Mouse (Mus musculus): ENCODE measurements at regions not wholly inside any gene's neighbourhood (a gene's known extent, or its start where the extent isn't known, plus 50 kb on each side); places are given as distances from the start of the nearest gene placed in this dataset.
"Not testable (repeated sequence)": the region's sequence is repeated elsewhere in the genome, so short reads cannot be mapped to it uniquely, and the experiment has no call there.

DNA sequence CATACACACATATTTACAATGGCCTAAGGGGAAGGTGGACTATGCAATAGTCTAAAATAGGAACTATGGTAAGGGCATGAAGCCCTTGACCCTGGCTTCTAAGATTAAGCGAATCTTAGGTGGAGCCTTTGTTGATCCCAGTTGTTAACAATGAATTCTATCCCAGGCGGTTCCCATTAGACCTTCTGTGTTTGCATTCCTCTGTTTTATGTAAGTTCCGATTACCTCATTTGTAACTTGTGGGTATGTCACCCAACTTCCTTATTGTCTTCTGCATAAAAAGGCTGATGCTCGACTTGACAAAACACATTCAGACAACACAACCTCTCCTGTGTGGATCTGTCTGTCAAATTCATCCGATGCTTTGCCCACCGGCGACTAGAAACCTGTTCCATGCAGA is 335.6 kb downstream of the Gm11232 start:
- not testable (repeated sequence) for DNase-seq (ENCODE audit: low spot score in 2 of 2)

DNA sequence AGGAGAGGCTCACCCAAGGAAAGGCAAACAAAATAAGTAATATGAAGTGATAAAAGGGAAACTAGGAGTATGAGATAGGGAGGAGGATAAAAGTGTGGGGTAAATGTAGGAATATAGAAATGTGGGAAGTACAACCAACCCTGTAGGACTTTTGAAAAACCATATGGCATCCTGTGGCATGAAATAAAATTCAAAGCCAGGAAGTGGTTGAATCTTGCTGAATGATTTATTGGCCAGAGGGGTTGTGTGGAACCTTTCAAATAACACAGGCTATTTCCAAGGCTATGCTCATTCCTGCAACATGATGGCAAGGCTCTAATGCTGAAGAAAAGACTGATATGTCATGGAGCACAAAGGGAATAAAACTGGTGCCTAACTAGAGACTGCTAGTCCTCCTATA is 347.9 kb downstream of the Gm11232 start:
- no peak for DNase-seq (ENCODE audit: low spot score in 2 of 2)

DNA sequence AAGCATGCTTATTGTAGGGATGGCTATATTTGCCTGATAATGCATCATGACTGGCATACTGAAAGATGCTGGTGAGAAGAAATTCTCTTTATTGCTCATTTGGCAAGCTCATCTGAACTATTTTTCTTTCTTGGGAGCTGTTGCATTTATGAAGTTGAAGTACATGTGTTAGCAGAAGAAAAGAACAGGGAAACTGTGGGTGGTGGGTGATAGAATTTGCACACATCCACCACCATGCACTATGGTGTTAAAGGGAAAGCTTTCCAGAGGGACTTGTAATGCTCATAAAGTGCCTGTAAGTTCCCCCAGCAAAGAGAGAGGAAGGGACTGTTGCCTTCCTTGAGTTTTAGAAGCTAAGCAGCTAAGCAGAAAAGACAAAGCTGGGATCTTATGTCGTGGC is 367.3 kb downstream of the Gm11232 start:
- DNase-seq (ENCODE audit: low spot score in 2 of 2) = peak in 1 of 2 experiments; percentile 10

DNA sequence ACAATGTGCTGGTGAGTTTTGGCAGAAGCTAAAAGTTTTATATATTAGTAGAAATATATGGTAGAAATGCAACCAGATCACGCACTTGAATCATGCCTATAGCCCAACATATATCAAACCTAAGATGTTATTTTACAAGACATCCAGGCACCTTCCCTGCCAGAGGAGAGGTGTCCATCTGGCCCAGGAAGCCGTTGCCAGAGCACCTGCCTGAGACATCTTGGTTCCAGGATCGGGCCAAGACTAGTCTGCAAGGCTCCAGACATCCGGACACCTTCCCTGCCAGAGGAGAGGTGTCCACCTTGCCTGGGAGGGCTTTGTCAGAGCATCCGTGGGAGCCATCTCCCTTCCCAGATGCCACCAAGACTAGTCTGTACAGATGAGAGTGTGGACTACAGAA is 388.5 kb downstream of the Gm11232 start:
- DNase-seq (ENCODE audit: low spot score in 2 of 2) = no peak

DNA sequence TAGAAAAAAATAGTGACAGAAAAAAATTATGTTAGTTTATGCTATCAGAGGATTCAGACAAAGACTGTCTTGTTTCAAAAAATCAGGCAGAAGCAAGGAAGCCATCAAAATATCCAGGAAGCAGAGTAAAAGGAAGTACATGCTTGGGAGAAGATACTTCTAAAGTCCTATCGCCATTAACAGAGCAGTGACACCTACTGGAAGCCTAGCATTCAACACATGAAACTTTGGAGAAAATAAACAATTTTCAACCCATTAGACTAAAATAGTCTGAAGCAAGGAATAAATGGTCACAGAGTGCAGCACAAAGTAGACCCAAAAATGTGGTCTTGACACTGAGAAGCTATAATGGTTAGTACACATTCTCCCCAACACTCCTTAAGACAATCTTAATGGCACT is 394.0 kb downstream of the Gm11232 start:
- DNase-seq (ENCODE audit: low spot score in 2 of 2) = no peak

DNA sequence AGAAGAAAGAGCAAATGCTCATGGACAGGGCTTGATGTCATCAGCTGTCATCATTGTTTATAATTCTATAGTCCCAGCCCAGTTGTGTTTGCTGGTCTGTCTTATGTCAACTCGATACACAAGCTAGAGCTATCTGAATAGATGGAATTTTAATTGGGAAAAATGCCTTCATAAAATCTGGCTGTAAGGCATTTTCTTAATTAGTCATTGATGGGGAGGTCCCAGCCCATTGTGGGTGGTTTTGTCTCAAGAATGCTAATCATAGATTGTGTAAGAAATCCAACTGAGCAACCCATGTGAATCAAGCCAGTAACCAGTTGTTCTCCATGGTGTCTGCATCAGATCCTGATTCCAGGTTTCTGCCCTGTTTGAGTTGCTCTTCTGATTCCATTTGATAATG is 400.1 kb downstream of the Gm11232 start:
- no peak for DNase-seq (ENCODE audit: low spot score in 2 of 2)

DNA sequence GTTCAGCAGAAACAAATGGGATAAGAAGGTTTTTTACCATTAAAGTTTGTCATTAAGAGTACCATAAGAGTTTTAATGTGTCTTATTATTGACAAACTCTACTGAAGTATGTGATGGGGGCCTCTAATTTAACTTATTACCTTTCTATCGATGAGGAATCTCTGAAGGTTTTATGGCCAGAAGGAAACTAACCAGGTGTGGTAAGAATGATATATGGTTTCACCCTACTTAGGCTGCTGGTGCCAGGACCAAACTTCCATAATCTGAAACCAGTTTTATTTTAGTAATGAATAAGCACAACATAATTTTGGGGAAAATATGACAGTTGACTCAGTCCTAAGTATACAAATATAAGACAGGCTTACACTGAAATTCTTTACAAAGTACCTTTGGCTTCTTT is 401.1 kb downstream of the Gm11232 start:
- no peak for DNase-seq (ENCODE audit: low spot score in 2 of 2)

DNA sequence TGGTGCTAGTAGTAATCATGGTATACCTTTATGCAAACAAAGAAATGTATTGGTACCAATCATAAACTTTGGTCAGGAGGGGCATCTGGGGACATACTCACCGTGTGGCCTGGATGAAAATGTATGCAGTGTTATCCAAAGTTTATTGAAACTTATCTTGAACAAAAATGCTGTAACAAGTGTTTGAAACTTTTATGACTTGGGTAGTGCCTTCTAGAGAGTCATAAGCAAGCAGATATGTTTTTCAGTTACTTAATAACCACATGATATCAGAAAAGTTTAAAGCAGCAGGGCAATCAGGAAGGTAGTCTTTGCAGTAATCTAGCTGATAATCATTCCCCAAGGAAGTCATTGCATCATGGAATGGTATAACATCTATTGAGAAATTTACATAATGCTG is 401.5 kb downstream of the Gm11232 start:
- DNase-seq (ENCODE audit: low spot score in 2 of 2) = no peak

DNA sequence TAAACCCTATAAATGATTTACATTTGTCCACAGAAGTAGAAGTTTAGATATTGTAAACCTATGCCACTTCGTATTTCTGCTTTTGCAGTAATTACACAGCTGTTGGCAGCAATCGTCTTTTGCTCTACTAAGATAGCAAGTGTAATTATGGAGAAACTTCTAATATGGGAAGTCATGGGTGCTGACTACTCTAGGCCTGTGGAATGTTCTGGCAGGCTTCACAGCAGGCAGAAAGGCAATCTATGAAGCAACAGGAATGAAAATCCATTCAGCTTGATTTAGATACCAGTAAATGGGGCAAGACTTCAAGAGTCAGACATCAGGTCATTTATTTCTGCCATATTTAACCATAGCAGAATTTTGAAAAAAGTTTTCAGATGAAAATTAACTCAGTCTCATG is 405.9 kb downstream of the Gm11232 start:
- no peak for DNase-seq (ENCODE audit: low spot score in 2 of 2)

DNA sequence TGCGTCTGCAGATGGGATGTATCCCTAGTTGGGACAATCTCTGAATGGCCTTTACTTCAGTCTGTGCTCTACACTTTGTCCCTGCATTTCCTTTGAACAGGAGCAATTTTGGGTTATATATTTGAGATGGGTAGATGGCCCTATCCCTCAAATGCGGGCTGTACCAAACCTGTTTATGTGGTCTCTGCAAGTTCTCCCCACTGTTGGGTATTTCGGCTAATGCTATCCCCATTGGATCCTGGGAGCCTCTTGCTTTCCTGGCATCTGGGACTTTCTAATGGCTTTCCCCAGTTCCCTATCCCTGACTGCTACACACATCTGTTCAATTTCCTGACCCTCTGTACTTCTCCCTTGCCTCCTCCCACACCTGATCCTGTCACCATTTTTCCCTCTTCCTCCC is 414.7 kb downstream of the Gm11232 start:
- no peak for DNase-seq (ENCODE audit: low spot score in 2 of 2)

DNA sequence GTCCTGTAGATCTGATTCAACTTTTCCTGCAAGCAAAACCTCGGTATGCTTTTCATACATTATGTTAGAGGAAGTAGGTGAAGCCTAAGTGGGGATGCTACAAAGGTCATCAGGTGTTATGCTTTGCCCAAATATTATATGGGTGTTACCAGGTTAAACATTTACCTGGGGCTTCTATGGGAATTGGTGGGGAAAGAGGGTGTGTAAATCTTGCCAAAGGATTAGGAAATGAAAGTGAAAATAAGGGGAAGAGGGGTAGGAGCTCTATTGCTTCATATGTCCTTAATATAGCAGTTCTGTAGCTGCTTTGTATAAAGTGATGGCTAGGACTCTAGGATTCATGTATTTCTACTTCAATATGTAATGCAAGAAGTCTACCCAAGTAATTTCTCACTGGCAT is 419.2 kb downstream of the Gm11232 start:
- DNase-seq (ENCODE audit: low spot score in 2 of 2) = no peak

DNA sequence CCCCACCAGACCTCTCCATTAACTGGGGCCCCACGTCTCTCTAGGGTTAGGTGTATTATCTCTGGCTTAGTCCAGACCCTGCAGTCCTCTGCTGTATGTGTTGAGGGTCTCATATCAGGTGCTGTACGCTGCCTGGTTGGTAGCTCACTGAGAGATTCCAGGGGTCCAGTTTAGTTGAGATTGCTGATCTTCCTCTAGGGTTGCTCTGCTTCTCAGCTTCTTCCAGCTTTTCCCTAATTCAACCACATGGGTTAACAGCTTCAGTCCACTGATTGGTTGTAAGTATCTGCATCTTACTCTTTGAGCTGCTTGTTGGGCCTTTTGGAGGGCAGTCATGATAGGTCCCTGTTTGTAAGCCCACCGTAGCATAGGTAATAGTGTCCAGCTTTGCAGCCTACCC is 425.1 kb downstream of the Gm11232 start:
- DNase-seq (ENCODE audit: low spot score in 2 of 2) = no peak

DNA sequence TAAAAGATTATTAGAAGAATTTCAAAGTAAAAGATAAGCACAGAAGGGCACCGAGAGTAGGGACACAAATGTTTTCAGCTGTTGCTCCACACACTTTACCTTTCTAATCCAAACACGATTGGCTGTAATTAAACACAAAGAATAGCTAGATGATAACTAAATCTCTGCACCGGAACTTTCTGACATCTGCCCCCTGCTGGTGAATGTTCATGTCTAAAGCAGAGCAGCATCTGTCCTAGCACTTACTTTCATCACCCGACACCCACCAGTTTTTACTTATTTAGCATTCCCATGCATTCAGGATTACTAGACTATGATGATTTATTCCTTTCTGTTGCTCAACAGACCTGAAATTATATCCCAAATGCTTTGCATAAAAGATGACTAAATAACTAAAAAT is 425.7 kb downstream of the Gm11232 start:
- DNase-seq (ENCODE audit: low spot score in 2 of 2) = peak in 1 of 2 experiments; percentile 8

DNA sequence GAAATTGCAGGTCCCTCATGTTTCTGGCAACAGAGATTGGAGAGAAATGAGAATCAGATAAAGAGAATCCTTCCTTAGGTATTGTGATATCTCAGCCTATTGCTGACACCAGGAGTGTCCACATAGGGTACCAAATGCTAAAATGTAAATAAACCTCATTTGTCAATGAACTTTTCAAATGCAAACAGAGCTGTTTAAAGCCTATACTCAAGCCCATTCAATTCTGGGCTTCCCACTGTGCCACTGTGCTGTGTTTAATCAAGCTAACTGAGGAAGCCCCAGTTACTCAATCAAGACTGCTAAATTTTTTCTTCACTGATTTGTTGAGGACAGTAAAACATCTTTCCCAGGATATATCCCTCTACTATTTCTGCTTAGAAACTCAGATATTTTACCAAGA is 441.2 kb downstream of the Gm11232 start:
- DNase-seq (ENCODE audit: low spot score in 2 of 2) = no peak

DNA sequence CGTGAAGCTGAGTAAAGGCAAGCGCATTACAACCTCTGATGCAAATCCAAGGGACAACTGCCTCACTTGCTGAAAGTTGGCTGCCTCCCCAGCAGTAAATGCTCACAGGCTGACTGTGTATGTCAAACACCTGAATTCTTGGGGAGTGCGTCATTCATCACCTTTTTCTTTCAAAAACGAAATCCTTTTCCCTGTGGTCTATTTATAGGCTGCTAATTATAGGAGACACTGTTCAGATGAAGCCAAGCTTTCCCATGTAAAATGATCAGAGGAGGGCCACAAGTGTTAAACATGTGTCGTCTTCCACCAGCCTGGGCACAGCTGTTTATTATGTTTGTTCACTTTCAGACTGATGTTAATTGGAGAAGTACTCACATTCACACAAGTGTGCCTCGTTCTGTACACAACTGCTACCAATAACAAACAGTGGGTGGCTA is 450.6 kb downstream of the Gm11232 start:
- no peak for DNase-seq (ENCODE audit: low spot score in 2 of 2)

DNA sequence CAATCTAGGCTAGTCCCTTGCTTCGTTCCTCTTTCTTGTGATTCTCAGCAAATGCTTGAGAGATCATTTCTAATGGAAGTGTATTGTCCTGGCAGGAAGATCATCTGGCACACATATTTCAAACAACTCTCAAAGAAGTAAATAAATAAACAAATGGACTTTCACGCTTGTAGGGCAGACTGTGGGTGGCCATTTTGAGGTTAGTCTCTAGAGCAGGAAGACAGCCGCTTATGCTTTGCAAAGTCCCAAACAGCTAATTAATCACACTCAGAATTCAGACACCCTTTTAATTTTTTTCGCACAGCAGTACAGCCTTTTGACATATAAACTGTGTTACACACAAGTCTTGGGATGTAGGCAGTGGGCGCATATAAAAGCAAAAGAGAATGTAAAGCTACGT is 451.1 kb downstream of the Gm11232 start:
- no peak for DNase-seq (ENCODE audit: low spot score in 2 of 2)

DNA sequence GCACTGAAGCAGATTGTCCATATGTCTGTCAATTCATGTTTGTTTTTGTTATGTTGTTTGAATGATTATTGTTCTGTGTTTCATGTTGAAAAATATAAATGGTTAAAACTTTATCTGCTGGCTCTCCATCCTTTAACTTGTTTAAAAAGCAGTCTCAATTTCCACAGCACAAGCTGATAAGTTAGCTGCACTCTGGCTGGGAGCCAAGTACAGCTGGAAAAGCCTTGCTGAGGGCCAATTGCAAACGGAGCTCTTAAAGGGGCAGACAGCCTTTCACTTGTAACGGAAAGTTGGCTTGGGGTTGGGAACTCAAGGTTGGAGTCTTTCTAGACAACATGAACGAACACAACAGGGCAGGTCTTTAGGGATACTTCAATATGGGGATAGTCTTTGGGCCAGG is 462.0 kb downstream of the Gm11232 start:
- not testable (repeated sequence) for DNase-seq (ENCODE audit: low spot score in 2 of 2)

DNA sequence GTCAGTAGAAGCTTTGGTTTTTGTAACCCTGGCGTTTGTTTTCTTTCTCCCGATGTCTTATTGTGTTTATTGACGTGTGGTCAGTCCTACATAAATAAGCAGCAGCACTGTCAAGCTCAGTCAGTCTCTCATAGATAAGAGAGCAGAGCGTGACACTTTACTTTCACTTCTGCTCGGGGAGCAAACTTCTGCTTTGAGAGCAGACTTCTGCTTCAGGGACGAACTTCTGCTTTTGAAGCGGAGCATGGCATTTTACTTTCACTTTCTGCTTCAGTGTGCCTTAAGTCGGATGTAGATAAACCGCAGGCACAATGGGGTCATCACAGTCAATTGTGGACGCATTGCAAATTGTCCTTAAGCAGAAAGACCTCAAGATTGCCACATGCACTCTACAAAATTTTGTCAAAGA is 466.0 kb downstream of the Gm11232 start:
- no peak for DNase-seq (ENCODE audit: low spot score in 2 of 2)

DNA sequence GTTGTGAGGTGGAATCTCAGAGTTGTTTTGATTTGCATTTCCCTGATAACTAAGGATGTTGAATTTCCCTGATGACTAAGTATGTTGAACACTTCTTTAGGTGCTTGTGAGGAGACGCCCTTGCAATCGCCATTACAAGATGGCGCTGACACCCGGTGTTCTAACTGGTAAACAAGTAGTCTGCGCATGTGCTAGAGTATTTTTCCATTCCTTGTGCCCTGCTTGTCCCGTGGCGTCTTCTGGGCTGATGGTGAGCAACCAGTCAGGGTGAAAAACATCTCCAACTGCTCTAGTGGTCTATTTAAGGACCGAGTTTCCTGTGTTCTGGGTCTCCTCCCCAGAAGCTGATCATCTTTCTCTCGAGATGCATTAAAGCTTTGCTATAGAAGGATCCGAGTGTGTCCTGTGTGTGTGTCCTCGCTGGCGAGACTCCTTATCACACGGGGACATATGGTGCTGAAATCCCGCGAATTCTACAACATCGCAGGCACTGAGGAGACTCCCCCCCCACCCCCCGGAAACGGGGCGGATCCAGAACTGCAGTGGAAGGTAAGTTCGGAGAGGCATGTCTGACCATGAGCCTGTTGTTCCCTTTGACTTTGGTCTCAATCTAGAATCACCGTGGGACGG is 466.5 kb downstream of the Gm11232 start:
- DNase-seq (ENCODE audit: low spot score in 2 of 2) = not testable (repeated sequence)

DNA sequence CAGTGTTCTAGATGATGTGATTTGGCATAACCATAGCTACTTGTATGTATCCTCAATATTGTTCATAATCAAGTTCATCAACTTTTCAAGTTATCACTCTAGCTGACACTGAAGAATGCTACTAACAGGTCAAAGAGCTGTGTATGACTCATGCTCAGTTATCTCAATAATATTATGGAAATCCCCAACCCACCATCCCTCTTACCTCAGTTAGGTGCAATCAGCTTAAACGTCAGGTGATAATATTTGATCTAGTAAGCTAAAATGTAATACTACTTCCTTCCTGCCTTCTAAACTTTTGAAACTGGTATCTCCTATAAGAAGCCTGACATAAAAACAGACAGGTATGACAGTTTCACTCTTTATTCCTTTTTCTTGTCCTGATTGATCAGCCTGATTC is 474.6 kb downstream of the Gm11232 start:
- DNase-seq (ENCODE audit: low spot score in 2 of 2) = no peak

DNA sequence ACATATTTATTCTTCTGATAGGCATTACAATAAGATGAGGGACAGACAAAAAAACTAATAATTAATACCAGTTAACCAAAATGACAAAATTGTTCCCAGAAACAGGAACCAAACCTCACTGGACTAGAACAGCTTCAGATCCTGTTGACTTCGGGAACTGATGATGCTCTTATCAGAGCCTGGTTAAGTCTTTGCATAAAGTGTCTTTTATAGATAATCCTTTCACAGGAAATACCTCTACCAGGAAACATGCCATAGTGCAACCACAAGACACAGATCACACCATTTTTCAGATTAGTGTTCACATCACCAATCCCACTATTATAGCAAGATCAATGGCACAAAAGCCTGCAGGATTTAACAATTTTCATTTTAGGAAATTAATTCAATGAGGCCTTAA is 478.1 kb downstream of the Gm11232 start:
- no peak for DNase-seq (ENCODE audit: low spot score in 2 of 2)

DNA sequence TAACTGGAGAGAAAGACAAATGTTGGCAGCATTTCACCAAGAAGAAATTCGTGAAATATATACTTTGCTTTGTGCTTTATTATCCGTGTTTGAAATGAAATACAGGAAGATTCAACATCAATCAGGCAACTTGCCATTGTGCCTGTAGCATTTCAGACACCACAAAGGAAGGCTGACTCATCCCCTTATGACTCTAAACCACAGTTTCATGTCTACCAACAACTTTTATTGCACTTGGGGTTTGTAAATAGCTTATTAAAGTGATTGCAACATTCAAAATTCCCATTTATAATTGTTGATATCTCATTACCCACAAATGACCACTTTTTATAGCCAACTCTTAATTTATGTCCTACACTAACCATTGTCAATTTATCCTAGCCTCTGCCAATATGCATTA is 497.9 kb downstream of the Gm11232 start:
- DNase-seq (ENCODE audit: low spot score in 2 of 2) = no peak

DNA sequence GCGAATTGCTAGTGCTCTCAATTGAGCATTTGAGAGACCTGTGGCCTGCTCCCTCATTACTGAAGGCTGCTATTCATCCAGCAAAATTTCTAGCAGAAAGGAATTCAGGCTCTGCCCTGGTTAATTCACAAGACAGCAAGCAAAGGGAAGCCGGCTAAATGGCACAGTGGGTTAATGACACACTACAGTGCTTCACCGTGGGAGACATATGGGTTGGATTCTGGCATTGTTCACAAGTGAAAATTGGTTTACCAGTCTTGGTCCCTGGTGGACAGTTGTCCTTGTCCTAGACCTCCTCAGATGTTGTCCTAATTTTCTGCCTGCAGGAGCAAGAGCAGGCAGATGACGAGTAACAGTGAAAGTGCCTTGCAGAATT is 527.3 kb downstream of the Gm11232 start:
- DNase-seq (ENCODE audit: low spot score in 2 of 2) = peak in 1 of 2 experiments; percentile 2
